Mouse (Mus musculus) myocyte (in vitro differentiated cells): ENCODE results near the gene Ubald2. TPM values are rescaled to one million over a fixed set of nuclear protein-coding genes. Genes with fewer than 3 reads are reported as not detected.

ENCODE experiments used
- H3K27me3 ChIP-seq: one replicate; pipeline ENCODE4 v1.6.1; 2011; ENCODE audit not compliant: control insufficient read depth, insufficient read depth, insufficient read length
- H3K36me3 ChIP-seq: one replicate; pipeline ENCODE4 v1.6.1; 2011; ENCODE audit not compliant: control insufficient read depth, insufficient read depth
- H3K4me2 ChIP-seq: one replicate; pipeline ENCODE4 v1.6.1; 2011; ENCODE audit warnings: low read depth, control low read depth
- H3K4me3 ChIP-seq: one replicate; pipeline ENCODE4 v1.5.1; 2011; ENCODE audit warnings: mild to moderate bottlenecking, control low read depth, moderate library complexity
- H3K79me2 ChIP-seq: one replicate; pipeline ENCODE4 v1.6.1; 2011; ENCODE audit not compliant: control insufficient read depth, insufficient read depth
- H3ac ChIP-seq: one replicate; pipeline ENCODE4 v1.6.1; 2011; ENCODE audit not compliant: control insufficient read depth, insufficient read length
- CEBPB ChIP-seq: IDR thresholded peaks from 2 replicates; pipeline ENCODE4 v1.6.1; 2011; ENCODE audit warnings: mild to moderate bottlenecking, moderate library complexity; ENCODE audit not compliant: poor library complexity, insufficient read depth, severe bottlenecking
- E2F4 ChIP-seq: IDR thresholded peaks from one replicate; pipeline ENCODE4 v1.6.1; 2011; ENCODE audit warnings: mild to moderate bottlenecking, control low read depth, moderate library complexity; ENCODE audit not compliant: insufficient read depth
- MAX ChIP-seq: IDR thresholded peaks from one replicate; pipeline ENCODE4 v1.6.1; 2011; ENCODE audit warnings: low read depth, mild to moderate bottlenecking, control low read depth
- MYOD1 ChIP-seq, 3 experiments: IDR thresholded peaks; one replicate each; pipeline ENCODE4 v1.6.1; 2011; ENCODE audit warnings: control low read depth in 2 of 3, low read depth in 2 of 3, mild to moderate bottlenecking in 2 of 3, moderate library complexity in 1 of 3; ENCODE audit not compliant: insufficient read length in 2 of 3, control insufficient read depth in 1 of 3
- MYOG ChIP-seq, 3 experiments: IDR thresholded peaks; one replicate each; pipeline ENCODE4 v1.6.1; 2011; ENCODE audit warnings: control low read depth in 2 of 3, low read depth in 2 of 3, mild to moderate bottlenecking in 2 of 3; ENCODE audit not compliant: insufficient read length in 2 of 3, control insufficient read depth in 1 of 3, insufficient read depth in 1 of 3
- POLR2A ChIP-seq: IDR thresholded peaks from one replicate; pipeline ENCODE4 v1.6.1; 2011; ENCODE audit warnings: low read depth, mild to moderate bottlenecking, control low read depth, moderate library complexity; ENCODE audit not compliant: insufficient read length
- POLR2AphosphoS2 ChIP-seq: IDR thresholded peaks from one replicate; pipeline ENCODE4 v1.6.1; 2011; ENCODE audit warnings: low read depth, control low read depth; ENCODE audit not compliant: insufficient read length
- REST ChIP-seq: IDR thresholded peaks from one replicate; pipeline ENCODE4 v1.6.1; 2011; ENCODE audit warnings: mild to moderate bottlenecking, control low read depth, moderate library complexity; ENCODE audit not compliant: insufficient read depth, insufficient read length
- SRF ChIP-seq: IDR thresholded peaks from one replicate; pipeline ENCODE4 v1.6.1; 2011; ENCODE audit warnings: low read depth; ENCODE audit not compliant: control insufficient read depth, insufficient read length
- TCF12 ChIP-seq: IDR thresholded peaks from one replicate; pipeline ENCODE4 v1.6.1; 2011; ENCODE audit warnings: mild to moderate bottlenecking, control low read depth; ENCODE audit not compliant: poor library complexity, insufficient read depth, severe bottlenecking
- TCF3 ChIP-seq: IDR thresholded peaks from one replicate; pipeline ENCODE4 v1.6.1; 2011; ENCODE audit warnings: low read depth, control low read depth; ENCODE audit not compliant: insufficient read length
- USF1 ChIP-seq: IDR thresholded peaks from one replicate; pipeline ENCODE4 v1.6.1; 2011; ENCODE audit warnings: low read depth, mild to moderate bottlenecking, control low read depth, moderate library complexity
- polyA plus RNA-seq: library from polyadenylated mRNA; unstranded; fragments of >200 nt; fragmentation: generic; extraction: Trizol; gene quantifications from one replicate; pipeline ENCODE4 v1.2.1, GENCODE M21; 2012; ENCODE audit warnings: missing spikeins

Gene Ubald2
- polyA plus RNA-seq, 1 experiment: 120 TPM

DNA sequence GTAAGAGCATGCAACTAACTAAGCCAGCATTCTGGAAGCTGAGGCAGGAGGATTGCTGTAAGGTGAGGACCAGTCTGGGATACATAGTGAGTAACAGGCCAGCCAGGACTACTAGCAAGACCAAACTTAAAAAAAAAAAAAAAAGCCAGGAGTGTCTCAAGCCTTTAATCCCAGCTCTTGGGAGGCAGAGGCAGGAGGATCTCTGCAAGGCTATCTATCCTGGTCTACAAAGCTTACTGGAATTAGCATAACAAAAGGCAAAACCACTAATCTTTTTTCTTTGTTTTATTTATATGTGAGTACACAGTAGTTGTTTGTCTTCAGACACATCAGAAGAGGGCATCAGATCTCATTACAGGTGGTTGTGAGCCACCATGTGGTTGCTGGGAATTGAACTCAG lies 54.3 kb downstream of the Ubald2 start:
- Histone ChIP-seq H3K79me2 (peaks cover 15% of the 10 kb centered on the region), H3K4me2 (no peak overlapping the region), H3K27me3 (no peaks in the 10 kb centered on the region), H3ac (no peak overlapping the region), H3K4me3 (no peak overlapping the region), H3K36me3 (peaks cover 15% of the 10 kb centered on the region)
- TF ChIP-seq MYOG (IDR thresholded peaks at IDR 0.05; ENCODE audit: control insufficient read depth in 1 of 3, insufficient read depth in 1 of 3, insufficient read length in 2 of 3, low read depth in 2 of 3): no peak
- no peak for TF ChIP-seq MYOD1 (IDR thresholded peaks at IDR 0.05; ENCODE audit: control insufficient read depth in 1 of 3, insufficient read length in 2 of 3, low read depth in 2 of 3)
- TF ChIP-seq USF1: no peak
- no peak for TF ChIP-seq POLR2A
- TF ChIP-seq CEBPB: no peak
- no peak for TF ChIP-seq TCF12
- TF ChIP-seq TCF3: no peak
- no peak for TF ChIP-seq POLR2AphosphoS2
- TF ChIP-seq MAX: no peak
- TF ChIP-seq REST: no peak
- no peak for TF ChIP-seq E2F4
- no peak for TF ChIP-seq SRF

Other genes starting within 250 kb of the Ubald2 start
- 61.4 TPM for gene Ten1, start 235.2 kb upstream of the Ubald2 start, polyA plus RNA-seq
- 36.4 TPM for gene Acox1, start 235.0 kb upstream of the Ubald2 start, polyA plus RNA-seq
- 0.14 TPM for gene Evpl, start 196.0 kb upstream of the Ubald2 start, polyA plus RNA-seq
- gene Srp68, start 159.9 kb upstream of the Ubald2 start, polyA plus RNA-seq: 83.0 TPM
- 1.5 TPM for gene Galr2, start 153.2 kb upstream of the Ubald2 start, polyA plus RNA-seq
- gene Exoc7, start 126.9 kb upstream of the Ubald2 start, polyA plus RNA-seq: 55.0 TPM
- 0.08 TPM for gene Foxj1, start 98.7 kb upstream of the Ubald2 start, polyA plus RNA-seq
- gene Rnf157, start 21.1 kb upstream of the Ubald2 start, polyA plus RNA-seq: 15.2 TPM
- gene Qrich2, start 32.1 kb downstream of the Ubald2 start, polyA plus RNA-seq: not detected
- 78.2 TPM for gene Prpsap1, start 60.1 kb downstream of the Ubald2 start, polyA plus RNA-seq
- gene Sphk1, start 96.8 kb downstream of the Ubald2 start, polyA plus RNA-seq: 24.5 TPM
- gene Ube2o, start 147.4 kb downstream of the Ubald2 start, polyA plus RNA-seq: 27.1 TPM
- not detected for gene Aanat, start 152.3 kb downstream of the Ubald2 start, polyA plus RNA-seq
- 16.2 TPM for gene Rhbdf2, start 192.9 kb downstream of the Ubald2 start, polyA plus RNA-seq
- 0.74 TPM for gene Prcd, start 219.4 kb downstream of the Ubald2 start, polyA plus RNA-seq
- gene Cygb, start 220.2 kb downstream of the Ubald2 start, polyA plus RNA-seq: 0.47 TPM